Mouse (Mus musculus): Measurements from ENCODE around the gene Magi2. TPM values are rescaled to one million over a fixed set of nuclear protein-coding genes. Genes with fewer than 3 reads are reported as not detected.

Magi2 gene
- polyA plus RNA-seq, 1 experiment from 2014 or later, result 1.7 TPM

DNA sequence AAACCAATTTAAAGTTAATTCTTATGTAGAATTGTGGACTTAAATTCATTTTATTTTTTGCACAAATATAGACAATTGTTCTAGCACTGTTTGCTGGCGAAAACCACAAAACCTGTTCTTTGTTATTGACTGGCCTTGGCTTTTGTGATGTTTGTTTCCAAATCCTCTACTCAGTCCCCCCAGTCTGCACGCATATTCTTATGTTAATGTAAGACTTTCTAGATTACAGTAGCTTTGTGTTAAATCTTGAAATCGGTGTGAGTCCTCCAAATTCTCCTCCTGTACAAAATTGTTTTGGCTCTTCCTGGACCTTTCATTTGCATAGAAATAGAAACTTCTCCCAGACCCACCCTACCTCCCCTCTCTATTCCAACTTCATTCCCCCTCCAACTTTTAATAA is 1242.9 kb downstream of the Magi2 start:
- no peak for DNase-seq (ENCODE audit: low spot score)

DNA sequence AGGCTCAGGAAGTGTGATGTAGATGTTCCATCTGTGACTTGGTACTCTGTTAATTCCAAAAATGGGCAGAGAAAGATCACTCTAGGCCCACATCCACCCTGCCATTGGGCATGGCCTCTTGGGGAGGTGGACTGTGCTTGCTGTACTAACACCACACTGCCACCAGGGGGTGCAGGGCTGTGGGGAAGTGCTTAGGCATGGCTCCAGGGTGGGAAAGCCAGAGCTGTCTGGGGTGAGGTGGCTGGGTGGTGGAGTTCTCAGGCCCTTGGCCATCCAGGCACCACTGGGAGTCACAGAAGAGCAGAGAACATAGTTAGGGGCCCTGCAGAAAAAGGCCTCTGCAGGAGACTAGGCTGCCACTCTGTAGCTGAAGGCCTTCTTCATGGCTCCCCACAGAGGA is 1243.6 kb downstream of the Magi2 start:
- Histone ChIP-seq H3K4me3 (ENCODE audit: low read depth, low read length) (no peak overlapping the region), H3K27me3 (replicated peaks; ENCODE audit: control insufficient read depth, insufficient read depth, low read length) (no peaks in the 10 kb centered on the region), H3K27ac (ENCODE audit: low read depth, low read length) (no peak overlapping the region), H3K9me3 (ENCODE audit: control insufficient read depth, low read length) (no peaks in the 10 kb centered on the region), H3K36me3 (ENCODE audit: control insufficient read depth, insufficient read depth, low read length) (no peaks in the 10 kb centered on the region), H3K4me1 (replicated peaks; ENCODE audit: control insufficient read depth, insufficient read depth, low read length) (no peaks in the 10 kb centered on the region), H3K9ac (ENCODE audit: low read depth, low read length) (no peak overlapping the region), H3K4me2 (no peak overlapping the region)
- DNase-seq (ENCODE audit: low spot score), result no peak
- no peak for ATAC-seq (replicated peaks; ENCODE audit: low FRiP score)

More for the DNA sequence above, 1242.9 kb downstream of the Magi2 start:
- Histone ChIP-seq H3K27ac (ENCODE audit: low read depth, low read length) (no peak overlapping the region), H3K36me3 (ENCODE audit: control insufficient read depth, insufficient read depth, low read length) (no peaks in the 10 kb centered on the region), H3K4me2 (no peak overlapping the region), H3K4me3 (ENCODE audit: low read depth, low read length) (no peak overlapping the region), H3K9ac (ENCODE audit: low read depth, low read length) (no peak overlapping the region), H3K4me1 (replicated peaks; ENCODE audit: control insufficient read depth, insufficient read depth, low read length) (no peaks in the 10 kb centered on the region), H3K9me3 (ENCODE audit: control insufficient read depth, low read length) (no peaks in the 10 kb centered on the region), H3K27me3 (replicated peaks; ENCODE audit: control insufficient read depth, insufficient read depth, low read length) (no peaks in the 10 kb centered on the region)
- WGBS, result 80% methylated on average over 3 of the region's 3 CpGs
- no peak for ATAC-seq (replicated peaks; ENCODE audit: low FRiP score)

DNA sequence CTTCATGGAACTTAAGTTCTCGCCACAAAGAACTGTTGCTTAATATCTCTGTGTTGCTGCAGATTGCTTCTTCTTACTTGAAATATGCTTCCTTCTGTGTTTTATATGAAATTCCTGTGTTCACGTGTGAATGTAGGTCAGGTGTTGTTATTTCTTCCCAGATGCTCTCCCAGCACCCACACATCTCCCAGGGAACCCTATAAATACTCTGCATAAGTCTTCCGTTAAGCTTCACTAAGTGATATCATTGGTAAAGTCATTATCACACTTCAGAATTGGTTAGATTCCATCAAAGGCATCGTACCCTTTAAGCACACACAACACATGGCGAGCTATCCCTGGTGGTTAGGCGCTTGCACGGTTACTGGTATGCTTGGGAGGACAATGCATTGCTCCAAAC is 1257.7 kb downstream of the Magi2 start:
- Histone ChIP-seq H3K36me3 (ENCODE audit: control insufficient read depth, insufficient read depth, low read length) (no peaks in the 10 kb centered on the region), H3K4me2 (no peak overlapping the region), H3K27ac (ENCODE audit: low read depth, low read length) (no peak overlapping the region), H3K9me3 (ENCODE audit: control insufficient read depth, low read length) (no peaks in the 10 kb centered on the region), H3K4me3 (ENCODE audit: low read depth, low read length) (no peak overlapping the region), H3K9ac (ENCODE audit: low read depth, low read length) (no peak overlapping the region), H3K27me3 (replicated peaks; ENCODE audit: control insufficient read depth, insufficient read depth, low read length) (no peaks in the 10 kb centered on the region), H3K4me1 (replicated peaks; ENCODE audit: control insufficient read depth, insufficient read depth, low read length) (no peaks in the 10 kb centered on the region)
- DNase-seq (ENCODE audit: low spot score) (no peak), ATAC-seq (replicated peaks; ENCODE audit: low FRiP score) (no peak)
- 81% methylated on average over 7 of the region's 7 CpGs for WGBS

DNA sequence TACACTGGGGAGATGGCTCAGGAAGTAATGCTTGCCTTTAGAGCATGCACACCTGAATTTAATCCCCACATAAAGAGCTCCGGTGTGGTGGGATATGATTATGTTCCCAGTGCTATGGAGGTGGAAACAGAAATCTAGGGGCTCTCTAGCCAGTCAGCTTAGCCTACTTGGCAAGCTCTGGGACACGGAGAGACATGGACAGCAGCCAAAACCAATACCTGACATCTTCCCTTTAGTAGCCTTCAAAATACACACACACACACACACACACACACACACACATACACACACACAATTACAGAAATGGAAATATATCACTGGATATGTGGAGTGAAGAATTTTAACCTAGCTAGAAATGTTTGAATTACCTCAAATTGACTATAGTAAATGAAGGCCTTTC is 1265.1 kb downstream of the Magi2 start:
- Histone ChIP-seq H3K27me3 (replicated peaks; ENCODE audit: control insufficient read depth, insufficient read depth, low read length) (no peaks in the 10 kb centered on the region), H3K27ac (ENCODE audit: low read depth, low read length) (no peak overlapping the region), H3K4me3 (ENCODE audit: low read depth, low read length) (no peak overlapping the region), H3K9ac (ENCODE audit: low read depth, low read length) (no peak overlapping the region), H3K9me3 (ENCODE audit: control insufficient read depth, low read length) (no peaks in the 10 kb centered on the region), H3K4me1 (replicated peaks; ENCODE audit: control insufficient read depth, insufficient read depth, low read length) (no peaks in the 10 kb centered on the region), H3K4me2 (no peak overlapping the region), H3K36me3 (ENCODE audit: control insufficient read depth, insufficient read depth, low read length) (no peaks in the 10 kb centered on the region)
- DNase-seq (ENCODE audit: low spot score) (no peak), ATAC-seq (replicated peaks; ENCODE audit: low FRiP score) (no peak)
- 85% methylated on average over 2 of the region's 2 CpGs for WGBS

DNA sequence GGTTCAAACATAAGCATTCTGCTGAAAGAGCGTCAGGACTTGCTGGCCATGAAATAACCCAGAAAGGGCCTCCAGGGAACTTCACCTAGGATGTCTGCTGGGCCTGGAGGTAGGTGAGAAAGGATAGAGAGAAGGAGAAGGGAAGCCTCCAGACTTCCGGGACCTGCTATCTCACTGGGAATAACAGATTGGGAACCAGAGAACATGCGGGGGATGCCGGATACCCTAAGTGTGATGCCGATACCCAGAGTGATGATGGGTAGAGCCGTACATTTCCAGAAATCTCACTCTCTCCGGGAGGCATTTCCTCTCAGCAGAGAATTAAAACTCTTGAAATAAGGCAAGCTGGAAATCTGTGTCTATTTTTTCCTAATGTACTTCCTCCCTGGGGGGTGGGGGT is 1265.8 kb downstream of the Magi2 start:
- H3K4me2 ChIP-seq, result no peak overlapping the region
- H3K27ac ChIP-seq (ENCODE audit: low read depth, low read length), result no peak overlapping the region
- H3K36me3 ChIP-seq (ENCODE audit: control insufficient read depth, insufficient read depth, low read length), result no peaks in the 10 kb centered on the region
- H3K27me3 ChIP-seq (replicated peaks; ENCODE audit: control insufficient read depth, insufficient read depth, low read length), result no peaks in the 10 kb centered on the region
- DNase-seq (ENCODE audit: low spot score), result no peak
- ATAC-seq (replicated peaks; ENCODE audit: low FRiP score), result no peak
- no peak overlapping the region for H3K4me3 ChIP-seq (ENCODE audit: low read depth, low read length)
- 86% methylated on average over 7 of the region's 7 CpGs for WGBS
- no peak overlapping the region for H3K9ac ChIP-seq (ENCODE audit: low read depth, low read length)
- H3K9me3 ChIP-seq (ENCODE audit: control insufficient read depth, low read length), result no peaks in the 10 kb centered on the region
- no peaks in the 10 kb centered on the region for H3K4me1 ChIP-seq (replicated peaks; ENCODE audit: control insufficient read depth, insufficient read depth, low read length)

DNA sequence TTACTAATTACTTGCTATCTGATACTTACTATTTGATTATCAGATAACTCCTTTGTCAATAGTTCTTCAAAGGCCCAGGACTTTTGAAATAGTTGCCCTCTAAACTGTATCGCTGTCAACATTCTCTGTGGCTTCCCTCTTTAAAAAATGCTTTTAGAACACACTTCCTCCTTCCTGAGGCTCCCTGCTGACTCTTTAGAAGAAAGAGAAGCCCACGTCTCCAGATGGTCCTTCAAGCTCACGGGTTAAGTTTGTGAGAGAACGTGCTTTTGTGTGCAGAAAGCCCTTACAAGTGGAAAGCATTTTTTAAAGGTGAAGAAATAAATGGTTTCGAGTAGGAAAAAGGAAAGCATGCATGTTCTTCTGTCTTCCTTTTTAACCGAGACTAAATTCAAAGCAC is 1267.2 kb downstream of the Magi2 start:
- Histone ChIP-seq H3K9me3 (ENCODE audit: control insufficient read depth, low read length) (no peaks in the 10 kb centered on the region), H3K27me3 (replicated peaks; ENCODE audit: control insufficient read depth, insufficient read depth, low read length) (no peaks in the 10 kb centered on the region), H3K36me3 (ENCODE audit: control insufficient read depth, insufficient read depth, low read length) (no peaks in the 10 kb centered on the region), H3K4me1 (replicated peaks; ENCODE audit: control insufficient read depth, insufficient read depth, low read length) (no peaks in the 10 kb centered on the region), H3K4me2 (no peak overlapping the region), H3K27ac (ENCODE audit: low read depth, low read length) (no peak overlapping the region), H3K4me3 (ENCODE audit: low read depth, low read length) (no peak overlapping the region), H3K9ac (ENCODE audit: low read depth, low read length) (no peak overlapping the region)
- DNase-seq (ENCODE audit: low spot score) (no peak), ATAC-seq (replicated peaks; ENCODE audit: low FRiP score) (no peak)
- 43% methylated on average over 6 of the region's 6 CpGs for WGBS

DNA sequence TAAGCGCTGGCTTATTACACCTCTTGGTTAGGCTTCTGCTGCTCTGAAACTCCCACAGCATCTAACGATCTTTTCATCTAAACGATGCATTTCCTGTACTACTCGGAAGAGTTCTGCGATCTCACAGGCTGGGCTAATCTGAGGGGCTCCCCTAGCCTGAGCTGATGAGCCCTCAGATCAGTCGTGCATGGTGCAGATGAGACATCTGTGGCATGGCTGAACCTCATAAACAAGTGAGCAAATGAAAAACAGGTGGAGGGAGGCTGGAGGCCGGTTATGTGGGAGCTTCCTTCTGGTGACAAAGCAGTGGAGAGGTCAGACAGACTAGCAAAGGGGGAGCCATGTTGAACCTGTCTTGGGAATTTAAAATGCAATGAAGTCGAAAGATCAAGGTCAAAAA is 1270.1 kb downstream of the Magi2 start:
- DNase-seq (ENCODE audit: low spot score), result no peak

DNA sequence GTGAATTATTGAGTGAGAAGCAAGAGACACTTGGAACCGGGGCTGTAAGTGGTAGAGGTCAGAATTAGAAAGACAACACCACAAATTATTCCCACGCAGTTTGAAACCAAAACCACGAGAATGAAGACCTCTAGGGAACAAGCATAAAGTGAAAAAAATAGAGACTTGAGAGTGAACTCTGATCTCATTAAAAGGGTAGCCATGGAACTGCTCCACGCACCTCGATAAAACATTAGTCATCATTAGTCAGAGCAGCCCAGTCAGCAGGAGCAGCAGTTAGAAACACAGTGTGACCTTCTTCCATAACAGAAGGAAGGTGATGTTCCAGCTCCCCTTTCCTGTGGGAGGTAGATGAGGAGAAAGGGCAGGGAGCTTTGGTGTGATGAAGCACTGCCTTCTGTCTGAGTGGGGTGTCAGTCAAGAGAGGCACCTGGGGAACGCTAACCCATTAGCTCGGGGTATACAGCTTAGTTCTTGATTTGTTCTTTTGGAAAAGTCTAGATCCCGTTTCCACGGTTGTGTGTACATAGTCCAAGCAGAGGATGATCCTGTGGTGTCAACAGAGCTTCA is 1272.3 kb downstream of the Magi2 start:
- Histone ChIP-seq H3K4me1 (replicated peaks; ENCODE audit: control insufficient read depth, insufficient read depth, low read length) (no peaks in the 10 kb centered on the region), H3K27ac (ENCODE audit: low read depth, low read length) (no peak overlapping the region), H3K36me3 (ENCODE audit: control insufficient read depth, insufficient read depth, low read length) (no peaks in the 10 kb centered on the region), H3K4me3 (ENCODE audit: low read depth, low read length) (no peak overlapping the region), H3K27me3 (replicated peaks; ENCODE audit: control insufficient read depth, insufficient read depth, low read length) (no peaks in the 10 kb centered on the region), H3K4me2 (no peak overlapping the region), H3K9me3 (ENCODE audit: control insufficient read depth, low read length) (no peaks in the 10 kb centered on the region), H3K9ac (ENCODE audit: low read depth, low read length) (no peak overlapping the region)
- 63% methylated on average over 9 of the region's 9 CpGs for WGBS
- ATAC-seq (replicated peaks; ENCODE audit: low FRiP score), result no peak
- no peak for DNase-seq (ENCODE audit: low spot score)

More for the DNA sequence above, 1270.1 kb downstream of the Magi2 start:
- no peak overlapping the region for H3K4me2 ChIP-seq
- no peak overlapping the region for H3K9ac ChIP-seq (ENCODE audit: low read depth, low read length)
- H3K9me3 ChIP-seq (ENCODE audit: control insufficient read depth, low read length), result no peaks in the 10 kb centered on the region
- no peaks in the 10 kb centered on the region for H3K4me1 ChIP-seq (replicated peaks; ENCODE audit: control insufficient read depth, insufficient read depth, low read length)
- no peak overlapping the region for H3K4me3 ChIP-seq (ENCODE audit: low read depth, low read length)
- H3K36me3 ChIP-seq (ENCODE audit: control insufficient read depth, insufficient read depth, low read length), result no peaks in the 10 kb centered on the region
- no peak overlapping the region for H3K27ac ChIP-seq (ENCODE audit: low read depth, low read length)
- no peak for ATAC-seq (replicated peaks; ENCODE audit: low FRiP score)
- WGBS, result 60% methylated on average over 8 of the region's 8 CpGs
- no peaks in the 10 kb centered on the region for H3K27me3 ChIP-seq (replicated peaks; ENCODE audit: control insufficient read depth, insufficient read depth, low read length)

DNA sequence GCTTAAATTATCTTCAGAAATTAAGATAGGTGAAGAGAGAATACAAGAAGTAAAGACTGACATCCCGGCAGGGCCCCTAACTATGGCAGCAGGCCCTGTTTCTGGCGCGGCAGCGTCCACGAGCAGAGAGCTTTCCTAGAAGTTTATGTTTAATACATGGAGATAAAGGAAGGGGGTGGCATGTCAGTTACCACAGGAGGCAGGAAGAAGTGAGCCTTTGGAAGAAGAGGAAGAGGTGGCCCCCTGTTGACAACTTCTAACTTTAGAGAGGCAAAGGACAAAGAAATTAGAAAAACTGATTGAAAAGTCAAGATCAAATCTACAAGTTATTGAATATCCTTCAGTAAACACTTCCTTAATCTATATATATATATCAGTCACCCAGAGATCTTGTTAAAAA is 1281.8 kb downstream of the Magi2 start:
- Histone ChIP-seq H3K4me3 (ENCODE audit: low read depth, low read length) (no peak overlapping the region), H3K9ac (ENCODE audit: low read depth, low read length) (no peak overlapping the region), H3K27me3 (replicated peaks; ENCODE audit: control insufficient read depth, insufficient read depth, low read length) (peaks cover 1% of the 10 kb centered on the region; the same call in 1 of the 2 replicates), H3K27ac (ENCODE audit: low read depth, low read length) (no peak overlapping the region), H3K9me3 (ENCODE audit: control insufficient read depth, low read length) (no peaks in the 10 kb centered on the region), H3K36me3 (ENCODE audit: control insufficient read depth, insufficient read depth, low read length) (no peaks in the 10 kb centered on the region), H3K4me2 (no peak overlapping the region), H3K4me1 (replicated peaks; ENCODE audit: control insufficient read depth, insufficient read depth, low read length) (no peaks in the 10 kb centered on the region)
- WGBS, result 36% methylated on average over 5 of the region's 5 CpGs
- no peak for ATAC-seq (replicated peaks; ENCODE audit: low FRiP score)
- DNase-seq (ENCODE audit: low spot score), result no peak
